Mouse (Mus musculus) cerebellum, adult 9-10 months (tissue): ENCODE results near the gene Nrn1l.

Source experiments
- DNase-seq: peaks from one replicate; pipeline ENCODE4 v3.0.0; 2022

Nrn1l gene

DNA sequence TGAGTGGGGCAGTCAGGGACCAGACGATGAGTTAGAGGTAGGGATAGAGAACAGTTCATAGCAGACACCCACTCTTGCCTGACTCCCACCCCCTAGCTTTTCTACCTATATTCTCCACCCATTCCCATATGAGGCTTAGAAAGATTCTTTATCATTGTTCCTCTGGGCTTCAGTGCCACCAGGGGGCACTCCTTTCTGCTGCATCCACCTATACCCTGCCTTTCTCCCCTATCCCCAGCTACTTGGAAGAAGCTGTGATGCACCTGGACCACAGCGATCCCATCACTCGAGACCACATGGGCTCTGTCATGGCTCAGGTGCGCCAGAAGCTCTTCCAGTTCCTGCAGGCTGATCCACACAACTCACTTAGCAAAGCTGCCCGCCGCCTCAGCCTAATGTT lies 935 bp upstream of the Nrn1l start:
- no peak for DNase-seq

GRCm38 (mm10) chr8:105897801-105898480 lies 4.6 kb downstream of the Nrn1l start:
- DNase-seq: no peak

DNA sequence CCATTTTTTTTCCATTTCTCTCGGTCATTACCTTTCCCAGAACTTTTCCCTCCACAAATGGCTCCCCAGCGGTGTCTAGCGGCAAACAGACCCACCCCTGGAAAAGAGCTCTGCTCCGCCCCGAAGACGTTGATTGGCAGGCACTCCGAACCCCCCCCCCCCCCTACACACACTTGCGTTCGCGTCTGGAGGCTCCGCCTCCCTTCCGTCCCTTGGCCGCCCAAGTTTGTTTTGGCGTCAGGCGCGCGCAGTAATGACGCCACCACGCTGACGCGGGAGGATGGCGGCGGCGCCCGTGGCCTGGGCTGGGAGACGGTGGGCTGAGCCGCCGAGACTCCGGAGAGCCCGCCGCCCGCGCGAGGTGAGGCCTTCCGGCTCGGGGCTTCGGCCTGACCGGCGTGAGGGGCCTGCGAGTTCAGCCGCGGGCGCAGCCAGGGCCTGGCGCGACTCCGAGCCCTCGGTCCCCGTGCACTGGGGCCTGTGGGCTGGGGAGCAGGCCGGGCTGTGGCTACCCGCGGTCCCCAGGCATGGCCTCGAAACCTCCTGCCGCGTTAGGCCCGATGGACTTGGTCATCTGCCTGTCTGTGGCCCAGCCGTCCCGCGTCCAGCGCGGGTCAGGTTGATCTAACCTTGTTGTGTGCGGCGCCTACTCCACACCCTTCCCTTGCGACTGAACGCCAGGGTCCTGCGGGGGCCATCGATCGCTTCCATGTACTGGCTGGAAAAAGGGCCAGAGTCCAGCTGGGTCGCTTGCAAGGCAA lies 7.0 kb downstream of the Nrn1l start, which contains the start of gene Pskh1:
Gene Pskh1 (plus strand): TSS at position 262 of the 761 bp plus-strand sequence.
- DNase-seq: peak; percentile 91

DNA sequence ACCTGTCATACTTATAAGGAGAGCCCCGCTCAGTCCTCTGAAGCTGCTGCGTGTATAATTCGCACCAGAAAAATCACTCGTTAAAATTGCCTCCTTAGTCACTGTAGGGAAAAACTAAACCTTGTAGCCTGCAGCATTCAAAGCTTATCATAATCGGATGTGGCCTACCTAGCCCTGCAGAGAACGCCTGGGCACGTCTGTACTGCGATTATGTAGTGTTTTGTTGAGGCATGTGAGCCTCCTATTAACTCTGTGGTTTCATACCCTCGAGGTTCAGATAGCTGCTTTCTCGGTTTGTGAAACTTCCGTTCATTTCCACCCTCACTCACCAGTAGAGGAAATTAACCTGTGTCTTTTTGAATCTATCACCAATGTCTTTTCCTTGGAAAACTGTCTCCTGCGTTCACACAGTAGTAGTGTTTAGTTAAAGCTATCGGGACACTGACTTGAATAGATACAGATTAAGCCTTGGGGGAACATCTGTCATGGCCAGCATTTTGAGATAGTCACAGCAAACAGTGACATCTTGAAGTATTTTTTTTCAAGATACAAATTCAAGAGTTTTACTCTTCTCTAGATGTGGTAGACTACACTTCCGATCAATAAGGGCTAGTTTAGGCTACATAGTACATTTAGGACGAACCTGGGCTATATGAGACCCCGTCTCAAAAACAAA lies 7.7 kb downstream of the Nrn1l start:
- DNase-seq: no peak

DNA sequence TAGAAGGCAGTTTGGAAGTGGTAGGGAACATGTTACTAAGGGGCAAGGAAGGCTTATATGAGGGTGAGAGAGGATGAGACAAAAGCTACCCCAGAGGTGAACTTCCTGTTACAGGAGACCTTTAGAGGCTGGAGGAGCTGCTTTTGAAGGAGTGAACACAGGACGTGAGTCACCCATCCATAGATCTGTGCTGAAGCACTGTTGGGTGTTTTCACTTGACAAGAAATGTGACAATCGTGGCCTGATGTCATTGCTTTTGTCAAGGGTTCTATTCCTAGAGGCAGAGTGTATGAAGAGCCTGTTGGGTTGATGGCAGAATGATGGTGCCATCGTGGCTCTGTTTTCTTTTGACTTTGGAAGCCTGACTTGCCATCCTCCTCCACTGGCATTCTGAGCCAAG lies 26.0 kb downstream of the Nrn1l start:
- DNase-seq: no peak

DNA sequence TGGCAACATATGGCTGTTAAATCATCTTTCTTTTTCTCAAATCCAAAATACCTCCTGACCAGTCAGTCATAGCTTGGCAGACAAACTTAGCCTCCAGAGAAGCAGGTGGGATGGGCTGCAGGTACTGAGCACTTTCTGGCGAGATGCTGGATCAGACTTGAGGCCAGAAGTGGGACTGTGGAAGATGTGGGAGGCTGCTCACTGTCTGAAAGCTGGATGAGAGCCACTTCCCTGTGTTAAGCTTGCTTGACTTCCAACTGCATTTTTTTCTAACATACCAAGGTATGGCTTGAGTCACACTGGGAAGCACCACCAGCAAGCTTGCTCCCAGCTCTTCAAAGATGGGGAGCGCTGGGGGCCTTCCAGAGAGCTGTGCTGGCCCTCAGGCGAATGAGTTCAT lies 31.8 kb downstream of the Nrn1l start:
- no peak for DNase-seq

- peak; percentile 86 for DNase-seq
Observed at GRCm38 (mm10) chr8:105930602-105931001, 37.2 kb downstream of the Nrn1l start.

- no peak for DNase-seq
Observed at GRCm38 (mm10) chr8:105931271-105931670, 37.9 kb downstream of the Nrn1l start.

DNA sequence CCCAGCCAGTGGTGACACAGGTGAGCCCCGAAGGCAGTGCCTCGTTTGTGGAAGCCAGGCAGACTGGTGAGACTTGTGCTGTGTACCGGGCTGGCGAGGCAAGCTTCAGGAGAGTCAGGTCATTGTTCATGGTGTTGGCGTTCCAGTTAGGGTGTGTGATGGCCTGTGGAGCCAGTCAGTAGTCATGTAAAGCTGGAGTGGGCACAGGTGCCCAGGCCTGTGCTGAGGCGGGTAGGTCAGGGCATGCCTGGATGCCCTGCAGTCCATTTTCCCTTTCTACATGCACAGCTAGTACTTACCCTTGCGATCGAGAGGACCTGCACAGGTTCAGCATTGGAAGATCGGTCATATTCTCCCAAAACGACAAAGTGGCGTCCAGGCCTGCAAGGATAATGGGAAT lies 39.2 kb downstream of the Nrn1l start:
- no peak for DNase-seq

- DNase-seq: no peak
Observed at GRCm38 (mm10) chr8:105933762-105934161, 40.4 kb downstream of the Nrn1l start, which contains the start of gene Ctrl. Gene Ctrl (minus strand): TSS chr8:105933862.

DNA sequence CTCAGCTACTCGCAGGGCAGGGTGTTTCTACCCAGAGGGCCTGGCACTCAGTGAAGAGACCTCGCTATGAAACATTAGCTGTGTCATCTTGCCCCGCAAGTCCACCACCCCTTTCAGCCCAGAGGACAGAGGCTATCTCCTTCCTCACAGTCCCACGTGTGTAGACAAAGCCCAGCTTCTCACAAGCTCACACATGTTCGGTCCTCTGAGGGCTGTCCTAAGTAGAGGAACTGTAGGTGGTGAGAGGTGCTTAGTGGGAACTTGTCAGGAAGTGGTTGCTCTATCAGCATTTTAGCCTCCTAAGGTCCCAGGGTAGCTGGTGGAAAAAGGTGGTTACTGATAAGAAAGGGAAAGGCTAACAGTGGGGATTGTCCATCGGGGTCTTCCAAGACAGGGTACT lies 41.7 kb downstream of the Nrn1l start:
- DNase-seq: no peak

DNA sequence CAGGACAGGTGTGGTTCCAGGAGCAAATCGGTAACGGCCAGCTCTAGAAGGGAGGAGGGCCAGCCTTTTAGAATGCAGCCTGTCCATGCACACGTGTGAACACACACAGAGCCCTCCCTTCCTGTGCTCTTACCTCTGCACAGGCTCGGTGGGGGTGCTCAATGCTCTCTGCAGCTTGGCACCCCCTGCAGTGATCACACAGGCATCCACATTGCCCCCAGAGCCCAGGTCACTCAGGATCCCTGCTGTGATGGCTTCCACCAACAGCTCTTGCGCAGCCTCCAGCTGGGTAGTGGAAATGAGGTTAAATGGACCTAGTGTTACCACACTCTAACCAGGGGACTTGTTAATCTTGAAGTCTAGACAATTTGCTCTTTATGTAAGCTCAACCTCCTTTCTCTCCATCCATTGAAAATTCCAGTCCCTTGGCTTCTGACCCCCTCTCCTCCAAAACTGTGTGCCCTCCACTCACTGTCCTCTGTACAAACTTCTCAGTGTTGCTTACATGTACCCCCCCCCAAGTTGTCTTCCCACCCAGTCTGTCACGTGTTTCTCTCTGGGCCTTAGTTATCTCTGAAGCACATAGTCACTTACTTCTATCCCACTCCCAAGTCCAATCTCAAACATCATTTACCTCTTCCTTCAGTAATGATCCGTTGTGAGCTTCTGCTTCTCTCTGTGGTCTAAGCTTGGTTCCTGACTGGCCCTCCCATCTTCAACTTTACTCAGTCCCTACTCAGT lies 42.7 kb downstream of the Nrn1l start:
- peak; percentile 46 for DNase-seq

DNA sequence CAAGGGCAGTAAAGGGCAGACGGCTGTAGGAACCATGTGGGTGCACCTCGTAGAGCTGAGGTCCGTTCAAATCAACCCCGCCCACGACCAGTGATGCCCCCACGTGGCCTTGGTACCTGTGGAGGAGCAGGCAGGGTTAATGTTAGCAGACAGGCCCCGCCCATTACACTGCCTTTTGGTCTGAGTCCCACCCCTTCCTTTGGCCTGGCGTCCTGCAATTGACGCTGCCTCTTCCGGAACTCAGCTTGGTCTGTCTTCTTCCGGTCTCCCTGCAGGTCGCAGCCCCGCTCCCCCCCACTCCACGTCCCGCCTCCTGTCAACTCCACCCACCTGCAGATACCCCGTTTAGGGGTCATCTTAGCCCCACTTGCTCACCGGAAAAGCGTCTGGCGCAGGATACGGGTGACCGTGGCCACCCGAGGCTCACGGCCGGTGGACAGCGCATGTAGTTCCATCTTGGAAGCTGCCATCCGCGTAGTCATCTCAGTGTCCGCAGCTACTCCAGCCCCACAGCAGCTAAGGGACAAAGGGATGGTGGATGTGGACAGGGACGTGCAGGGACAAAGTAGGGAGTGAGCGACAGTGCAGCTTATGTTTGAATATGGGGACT lies 43.6 kb downstream of the Nrn1l start:
- peak; percentile 92 for DNase-seq

GRCm38 (mm10) chr8:105937496-105938305 lies 44.3 kb downstream of the Nrn1l start:
- DNase-seq: peak; percentile 55

DNA sequence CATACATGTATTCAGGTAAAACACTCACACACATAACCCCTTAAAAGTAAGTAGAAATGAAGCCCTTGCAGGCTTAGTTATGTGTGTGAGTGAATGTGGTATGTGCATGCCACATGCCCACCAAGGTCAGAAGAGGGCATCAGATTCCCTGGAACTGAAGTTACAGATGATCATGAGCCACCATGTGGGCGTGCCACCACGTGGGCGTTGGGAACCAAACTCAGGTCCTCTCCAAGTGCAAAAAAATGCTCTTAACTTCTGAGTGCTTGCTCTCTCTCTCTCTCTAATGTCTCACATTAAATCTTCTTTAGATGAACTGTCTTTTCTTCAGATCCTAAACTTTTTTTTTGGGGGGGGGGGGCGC lies 44.9 kb downstream of the Nrn1l start, which contains the start of gene Psmb10:
Gene Psmb10 (minus strand): TSS at position 139 of the 364 bp plus-strand sequence.
- peak; percentile 42 for DNase-seq

GRCm38 (mm10) chr8:105942026-105942425 lies 48.7 kb downstream of the Nrn1l start:
- no peak for DNase-seq

GRCm38 (mm10) chr8:105942542-105942941 lies 49.2 kb downstream of the Nrn1l start:
- DNase-seq: no peak

- DNase-seq: no peak
Observed at GRCm38 (mm10) chr8:105943321-105943739, 50.0 kb downstream of the Nrn1l start, which contains the start of gene Lcat. Gene Lcat (minus strand): TSS chr8:105943382.
